Mouse (Mus musculus): ENCODE data around the gene S1pr4.
A peak's percentile ranks its signal among the peaks of the same experiment; 100 is the strongest.

DNA sequence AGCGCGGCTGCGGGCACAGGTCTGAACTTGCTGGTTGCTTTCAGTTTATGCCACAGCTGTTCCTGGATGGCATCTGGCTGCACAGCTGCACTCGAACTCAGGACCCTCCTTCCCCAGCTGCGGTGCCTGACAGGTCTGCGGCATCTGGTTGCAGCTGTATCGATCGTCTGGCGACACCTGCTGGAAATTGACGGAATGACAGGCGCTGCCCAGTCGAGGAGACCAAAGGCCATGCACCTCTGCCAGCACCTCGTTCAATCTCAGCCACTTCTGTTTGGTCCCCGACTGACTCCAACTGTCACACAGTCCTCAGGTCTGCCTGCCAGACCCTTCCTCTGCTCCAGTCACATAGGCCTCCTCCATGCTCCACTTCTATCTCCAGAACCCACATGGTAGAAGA, 26.8 kb upstream of the S1pr4 start:
- peak; percentile 94 for TF ChIP-seq CTCF (IDR thresholded peaks at IDR 0.05; ENCODE audit: extremely low read depth, insufficient read length, insufficient replicate concordance, low read depth, low read length)
- no peak for TF ChIP-seq POLR2A (IDR thresholded peaks at IDR 0.05; ENCODE audit: low read depth, low read length)
